Mouse (Mus musculus) Patski (cell line): ENCODE data around the gene Scn3b. TPM values are rescaled to one million over a fixed set of nuclear protein-coding genes. Genes with fewer than 3 reads are reported as not detected.

Experiments used
- ATAC-seq: fragments of 100-300 bp; one replicate; pipeline ENCODE4 v1.8.0; 2021
- CTCF ChIA-PET: fragments of 350-600 bp; sonication (Branson Sonifier 250); formaldehyde crosslinking; loops from one replicate; lab custom pipeline; 2022; ENCODE audit warnings: inconsistent platforms; lab: Charles Lee
- POLR2A ChIA-PET: fragments of 350-600 bp; sonication (Branson Sonifier 250); formaldehyde crosslinking; loops from one replicate; lab custom pipeline; 2022; ENCODE audit warnings: antibody characterized with exemption, inconsistent platforms; lab: Charles Lee
- DNase-seq: peaks from one replicate; pipeline ENCODE4 v3.0.0-alpha.2; 2011; ENCODE audit warnings: low read depth, low spot score
- H3K27me3 ChIP-seq: fragments of 371-371 bp; one replicate; pipeline ENCODE4 v1.5.1; 2021
- CTCF ChIP-seq: fragments of 100-300 bp; IDR thresholded peaks from one replicate; pipeline ENCODE4 v1.5.1; 2021
- in situ Hi-C: fragments of 300-500 bp; cut with MboI; formaldehyde crosslinking; loops from 3 replicates; pipeline ENCODE4 v1.11.1; 2018; ENCODE audit warnings: low pct_unique_long_range_greater_than_20kb, mixed read lengths
- polyA plus RNA-seq: library from polyadenylated mRNA; unstranded; gene quantifications from one replicate; pipeline ENCODE4 v1.2.3, GENCODE M21; 2021

Gene Scn3b
- polyA plus RNA-seq, 1 experiment from 2014 or later, result 0.01 TPM

- no peak for TF ChIP-seq CTCF
- in situ Hi-C loops, result no loop called here
- ChIA-PET CTCF (no interaction called here), POLR2A (interaction anchor here (0.6 kb wide), 1 partner anchor 11 kb away, joined by 3 read pairs; no protein-coding TSS in a partner anchor)
- DNase-seq, result no peak
- H3K27me3 ChIP-seq, result no peaks in the 10 kb centered on the region
- ATAC-seq, result no peak
Observed at GRCm38 (mm10) chr9:40268040-40268747, 823 bp upstream of the Scn3b start.

- ATAC-seq (no peak), DNase-seq (no peak)
- H3K27me3 ChIP-seq, result no peaks in the 10 kb centered on the region
- POLR2A ChIA-PET, result no interaction called here
- no peak for TF ChIP-seq CTCF
- in situ Hi-C loops, result no loop called here
- CTCF ChIA-PET, result no interaction called here
Observed at GRCm38 (mm10) chr9:40268748-40269102, 292 bp upstream of the Scn3b start.

- ATAC-seq (no peak), DNase-seq (no peak)
- ChIA-PET POLR2A (interaction anchor here (0.6 kb wide), 1 partner anchor 1199 kb away, joined by 3 read pairs; no protein-coding TSS in a partner anchor), CTCF (no interaction called here)
- no peaks in the 10 kb centered on the region for H3K27me3 ChIP-seq
- TF ChIP-seq CTCF, result no peak
- in situ Hi-C loops, result no loop called here
Observed at GRCm38 (mm10) chr9:40269880-40270279, 863 bp downstream of the Scn3b start.

- ChIA-PET CTCF (interaction anchor here (1.1 kb wide), 1 partner anchor 10 kb away, joined by 3 read pairs; no protein-coding TSS in a partner anchor), POLR2A (no interaction called here)
- ATAC-seq (no peak), DNase-seq (no peak)
- no peak for TF ChIP-seq CTCF
- in situ Hi-C loops, result no loop called here
- no peaks in the 10 kb centered on the region for H3K27me3 ChIP-seq
Observed at GRCm38 (mm10) chr9:40271075-40271474, 2.1 kb downstream of the Scn3b start.

- in situ Hi-C loops, result no loop called here
- DNase-seq (no peak), ATAC-seq (no peak)
- H3K27me3 ChIP-seq, result no peaks in the 10 kb centered on the region
- TF ChIP-seq CTCF, result no peak
- CTCF ChIA-PET, result no interaction called here
- POLR2A ChIA-PET, result no interaction called here
Observed at GRCm38 (mm10) chr9:40272822-40273221, 3.8 kb downstream of the Scn3b start.

GRCm38 (mm10) chr9:40275904-40276303 lies 6.9 kb downstream of the Scn3b start:
- CTCF ChIA-PET, result no interaction called here
- POLR2A ChIA-PET, result no interaction called here
- DNase-seq (no peak), ATAC-seq (no peak)
- no peak for TF ChIP-seq CTCF
- in situ Hi-C loops, result no loop called here
- H3K27me3 ChIP-seq, result no peaks in the 10 kb centered on the region

- ChIA-PET CTCF (no interaction called here), POLR2A (no interaction called here)
- TF ChIP-seq CTCF, result no peak
- DNase-seq (no peak), ATAC-seq (no peak)
- in situ Hi-C loops, result no loop called here
- no peaks in the 10 kb centered on the region for H3K27me3 ChIP-seq
Observed at GRCm38 (mm10) chr9:40277671-40278070, 8.7 kb downstream of the Scn3b start.

GRCm38 (mm10) chr9:40279438-40279837 lies 10.4 kb downstream of the Scn3b start:
- ATAC-seq (no peak), DNase-seq (no peak)
- ChIA-PET POLR2A (interaction anchor here (1.1 kb wide), 1 partner anchor 12 kb away, joined by 3 read pairs; no protein-coding TSS in a partner anchor), CTCF (no interaction called here)
- in situ Hi-C loops, result no loop called here
- H3K27me3 ChIP-seq, result no peaks in the 10 kb centered on the region
- TF ChIP-seq CTCF, result no peak

GRCm38 (mm10) chr9:40282968-40283367 lies 14.0 kb downstream of the Scn3b start:
- in situ Hi-C loops, result no loop called here
- CTCF ChIA-PET, result no interaction called here
- no peaks in the 10 kb centered on the region for H3K27me3 ChIP-seq
- no peak for TF ChIP-seq CTCF
- ATAC-seq (no peak), DNase-seq (no peak)
- POLR2A ChIA-PET, result no interaction called here

- in situ Hi-C loops, result no loop called here
- CTCF ChIA-PET, result no interaction called here
- no peaks in the 10 kb centered on the region for H3K27me3 ChIP-seq
- POLR2A ChIA-PET, result no interaction called here
- no peak for ATAC-seq
- DNase-seq, result no peak
- no peak for TF ChIP-seq CTCF
Observed at GRCm38 (mm10) chr9:40292475-40292874, 23.5 kb downstream of the Scn3b start.

- DNase-seq, result no peak
- no peak for TF ChIP-seq CTCF
- H3K27me3 ChIP-seq, result no peaks in the 10 kb centered on the region
- in situ Hi-C loops, result no loop called here
- ChIA-PET CTCF (no interaction called here), POLR2A (no interaction called here)
- ATAC-seq, result no peak
Observed at GRCm38 (mm10) chr9:40293286-40293685, 24.3 kb downstream of the Scn3b start.
